Mouse (Mus musculus) embryo, embryonic 11.5 days (tissue): ENCODE results near the gene Prss29.
A peak's percentile ranks its signal among the peaks of the same experiment; 100 is the strongest.

ENCODE experiments used
- DNase-seq: peaks from one replicate; pipeline ENCODE4 v3.0.0-alpha.2; 2012; ENCODE audit warnings: low read depth, low spot score

Gene Prss29

DNA sequence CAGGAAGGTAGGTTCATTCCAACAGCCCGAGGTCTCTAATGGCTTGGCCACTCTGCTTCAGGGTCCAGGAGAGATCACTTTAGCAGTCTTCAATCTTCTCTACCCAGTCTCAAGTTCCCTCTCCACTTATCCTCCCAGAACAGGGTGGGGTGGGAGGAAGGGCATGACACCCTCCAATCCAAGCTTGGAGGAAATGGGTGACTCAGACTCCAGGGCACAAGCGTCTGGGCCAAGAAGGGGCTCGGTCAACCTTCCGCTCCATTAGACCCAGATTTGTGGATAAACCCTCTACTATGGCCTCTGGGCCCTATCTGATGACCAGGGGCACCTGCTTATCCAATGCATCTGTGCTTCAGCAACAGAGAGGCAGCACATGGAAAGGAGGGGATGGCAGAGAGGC lies 27.0 kb downstream of the Prss29 start, which contains the start of gene Tpsab1:
TSS of gene Tpsab1 (minus strand) at position 101 of the 400 bp plus-strand sequence.
- no peak for DNase-seq

DNA sequence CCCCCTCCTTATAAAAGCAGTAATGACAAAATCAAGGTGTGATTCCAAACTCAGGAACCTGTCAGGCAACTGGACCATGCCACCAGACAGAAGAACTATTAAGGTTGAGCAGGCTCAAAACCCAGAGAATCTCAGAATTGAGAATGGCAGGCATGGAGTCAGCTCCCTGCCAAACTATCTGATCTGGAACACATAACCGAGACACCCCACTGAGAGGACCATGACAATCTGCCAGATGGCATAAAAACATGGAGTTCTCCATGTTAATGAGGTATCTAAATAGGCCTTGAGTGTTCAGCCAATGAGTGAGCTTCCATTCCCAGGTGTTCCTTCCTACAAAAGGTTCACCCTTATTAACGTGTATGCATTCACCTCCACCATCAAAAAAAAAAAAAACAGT lies 42.8 kb downstream of the Prss29 start:
- DNase-seq, result no peak

DNA sequence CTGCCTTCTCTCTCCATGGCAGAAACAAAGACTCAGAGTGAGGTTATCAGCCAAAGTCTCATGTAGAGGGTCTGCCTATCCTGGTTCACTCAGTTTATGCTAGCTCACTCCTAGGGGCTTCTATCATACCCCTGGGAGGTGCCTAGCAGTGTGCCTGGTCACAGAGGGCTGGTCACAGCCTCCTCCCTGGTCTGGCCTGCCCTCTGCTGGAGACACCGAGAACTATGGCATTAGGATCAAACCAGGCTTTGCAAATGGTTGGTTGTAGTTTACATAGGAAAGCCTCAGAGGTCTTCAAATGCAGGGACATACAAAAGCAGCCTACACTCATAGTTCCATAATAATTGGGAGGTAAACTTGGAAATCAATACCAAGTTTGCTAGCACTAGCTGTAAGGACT lies 45.3 kb downstream of the Prss29 start:
- DNase-seq, result peak; percentile 8

DNA sequence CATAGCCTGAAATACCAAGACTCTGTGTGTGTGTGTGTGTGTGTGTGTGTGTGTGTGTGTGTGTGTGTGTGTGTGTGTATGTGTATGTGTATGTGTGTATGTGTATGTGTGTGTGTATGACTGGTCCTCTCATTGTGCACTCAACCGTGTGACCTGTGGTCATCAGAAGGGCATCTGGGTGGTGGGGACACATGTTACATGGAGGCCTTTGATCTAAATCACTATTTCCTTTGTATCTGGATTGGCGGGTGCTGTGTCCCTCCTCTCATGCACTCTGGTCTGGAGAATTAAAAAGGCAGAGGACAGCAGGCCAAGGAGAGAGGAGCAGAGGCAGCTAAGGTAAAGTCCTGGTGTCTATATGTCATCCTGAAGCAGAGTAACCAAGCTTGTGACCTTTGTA lies 47.6 kb downstream of the Prss29 start, which contains the start of gene Tpsb2:
TSS of gene Tpsb2 (plus strand) at position 301 of the 400 bp plus-strand sequence.
- no peak for DNase-seq

DNA sequence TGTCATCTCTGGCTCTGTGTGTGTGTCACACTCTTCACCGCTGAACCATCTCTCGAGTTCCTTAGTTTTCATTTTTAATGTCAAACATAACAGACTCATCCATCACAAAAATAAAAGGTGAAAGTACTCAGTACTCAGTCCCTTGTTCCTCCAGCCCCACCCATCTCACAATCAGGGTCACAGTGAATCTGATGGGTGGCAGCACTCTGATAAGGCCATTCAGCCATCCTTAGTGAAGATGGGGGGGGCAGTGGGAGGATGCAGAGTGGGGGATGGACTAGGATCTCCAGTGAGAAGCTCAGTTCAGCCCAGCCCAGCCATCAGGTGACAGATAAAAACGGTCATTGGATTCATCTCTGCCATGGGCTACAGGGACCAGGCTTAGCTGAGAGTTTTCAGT lies 50.5 kb downstream of the Prss29 start, which contains the start of gene Tpsg1:
TSS of gene Tpsg1 (plus strand) at position 301 of the 400 bp plus-strand sequence.
- no peak for DNase-seq
